Mouse (Mus musculus): ENCODE data around the gene Spef1.

- TF ChIP-seq FLI1 (IDR thresholded peaks at IDR 0.05; ENCODE audit: low read length) (no peak), GATA1 (IDR thresholded peaks at IDR 0.05; ENCODE audit: borderline replicate concordance, low read length) (no peak)
These were observed 11.2 kb downstream of the Spef1 start for GRCm38 (mm10) chr2:131175945-131176309.
